Mouse (Mus musculus): Measurements from ENCODE around the gene Ephb2. TPM values are rescaled to one million over a fixed set of nuclear protein-coding genes. Genes with fewer than 3 reads are reported as not detected.

Ephb2 gene
- total RNA-seq, 2 experiments from 2014 or later = 40.5 to 43.9 TPM

DNA sequence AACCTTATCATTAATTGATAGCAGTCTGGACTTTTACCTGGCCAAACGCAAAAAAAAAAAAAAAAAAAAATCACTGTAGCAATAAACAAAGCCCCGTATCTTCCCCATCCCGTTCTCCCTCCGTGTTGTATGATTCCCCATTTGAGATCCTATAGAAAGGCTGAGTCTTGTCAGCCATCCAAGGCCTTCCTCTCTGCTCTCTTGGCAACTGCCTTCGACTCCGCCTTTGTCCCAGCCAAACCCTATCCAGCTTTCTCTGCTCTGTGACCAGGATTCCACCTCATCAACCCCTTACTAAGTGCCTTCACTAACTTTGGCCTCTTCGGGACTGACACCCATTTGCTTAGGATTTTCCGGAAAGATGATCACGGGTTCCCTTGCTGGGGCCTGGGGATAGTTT, 2.2 kb upstream of the Ephb2 start:
- DNase-seq (ENCODE audit: low spot score in 2 of 2) = no peak

DNA sequence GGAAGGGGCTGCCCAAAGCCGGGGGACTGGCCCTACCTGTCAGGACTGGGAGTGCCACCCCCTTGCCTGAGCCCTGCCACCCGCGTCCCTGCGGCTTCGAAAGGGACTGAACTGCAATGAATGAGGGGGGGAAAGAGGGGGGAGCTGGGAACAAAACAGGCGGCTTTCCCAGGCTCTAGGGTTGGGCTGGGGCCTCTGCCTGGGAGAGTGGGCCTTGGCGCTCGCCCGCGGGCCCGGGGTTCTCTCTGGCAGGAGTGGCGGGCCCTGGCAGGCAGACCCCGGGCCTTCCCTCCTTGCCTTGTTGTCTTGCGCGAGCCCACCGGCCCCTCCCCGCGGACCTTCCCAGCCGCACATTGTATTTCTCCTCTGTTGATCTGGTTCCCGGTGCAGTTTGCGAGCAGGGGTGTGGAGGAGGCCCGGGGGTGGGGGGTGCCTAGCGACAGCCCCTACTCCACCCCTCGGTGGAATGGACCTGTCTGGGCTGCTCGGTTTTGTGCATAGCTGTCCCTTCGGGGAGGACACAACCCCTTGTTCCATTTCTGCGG, 671 bp upstream of the Ephb2 start:
- DNase-seq (ENCODE audit: low spot score in 2 of 2) = peak in 1 of 2 experiments; percentile 47

GRCm38 (mm10) chr4:136834815-136835620, 770 bp downstream of the Ephb2 start:
- DNase-seq (ENCODE audit: low spot score in 2 of 2) = peak in 1 of 2 experiments; percentile 48

- DNase-seq (ENCODE audit: low spot score in 2 of 2) = no peak
Observed at GRCm38 (mm10) chr4:136834439-136834814, 1.4 kb downstream of the Ephb2 start.

- no peak for DNase-seq (ENCODE audit: low spot score in 2 of 2)
Observed at GRCm38 (mm10) chr4:136833619-136834351, 2.0 kb downstream of the Ephb2 start.

- no peak for DNase-seq (ENCODE audit: low spot score in 2 of 2)
Observed at GRCm38 (mm10) chr4:136832559-136833232, 3.1 kb downstream of the Ephb2 start.

DNA sequence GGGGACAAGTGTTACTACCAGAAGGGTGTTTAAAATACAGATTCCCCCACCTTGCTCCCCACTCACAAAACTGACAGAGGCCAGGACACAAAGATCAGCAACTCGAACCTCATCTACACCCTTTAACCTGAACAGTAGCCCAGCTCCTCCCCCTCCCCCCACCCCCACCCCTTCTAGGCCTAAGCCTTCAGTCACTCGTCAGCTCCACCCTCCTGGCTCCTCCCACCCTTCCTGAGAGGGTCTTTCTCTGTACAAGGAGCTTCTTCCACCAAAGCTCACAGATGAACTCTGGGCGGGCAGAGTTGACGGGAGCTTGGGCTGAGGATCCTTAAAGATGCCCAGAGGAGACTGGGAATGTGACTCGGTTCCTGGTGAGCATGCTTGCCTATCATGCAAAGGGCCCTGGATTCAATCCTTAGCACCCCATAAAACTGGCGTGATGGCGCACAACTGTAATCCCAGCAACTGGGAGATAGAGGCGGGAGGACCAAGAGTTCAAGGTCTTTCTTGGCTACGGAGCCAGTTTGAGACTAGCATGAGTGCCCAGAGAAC, 5.4 kb downstream of the Ephb2 start:
- no peak for DNase-seq (ENCODE audit: low spot score in 2 of 2)

DNA sequence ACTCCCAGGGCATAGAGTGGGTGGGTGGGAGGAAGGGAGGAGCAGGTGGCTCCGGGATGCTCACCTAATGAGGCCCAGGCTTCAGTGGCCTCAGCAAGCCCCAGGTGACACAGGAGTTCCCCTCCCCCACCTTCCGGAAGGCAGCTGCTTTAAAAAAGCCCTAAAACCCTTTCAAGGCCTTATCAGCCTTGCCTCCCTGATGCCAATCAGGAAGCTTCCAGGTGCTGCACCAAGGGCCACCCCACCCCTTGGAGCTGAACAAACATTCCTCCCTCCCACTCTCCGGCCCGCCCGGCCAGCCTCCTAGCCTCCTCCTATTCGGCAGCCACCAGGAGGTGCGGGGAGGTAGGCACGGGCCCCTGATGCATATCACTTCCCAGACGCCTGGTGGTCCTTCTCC, 6.0 kb downstream of the Ephb2 start:
- DNase-seq (ENCODE audit: low spot score in 2 of 2) = no peak

- no peak for DNase-seq (ENCODE audit: low spot score in 2 of 2)
Observed at GRCm38 (mm10) chr4:136828664-136829569, 6.9 kb downstream of the Ephb2 start.

DNA sequence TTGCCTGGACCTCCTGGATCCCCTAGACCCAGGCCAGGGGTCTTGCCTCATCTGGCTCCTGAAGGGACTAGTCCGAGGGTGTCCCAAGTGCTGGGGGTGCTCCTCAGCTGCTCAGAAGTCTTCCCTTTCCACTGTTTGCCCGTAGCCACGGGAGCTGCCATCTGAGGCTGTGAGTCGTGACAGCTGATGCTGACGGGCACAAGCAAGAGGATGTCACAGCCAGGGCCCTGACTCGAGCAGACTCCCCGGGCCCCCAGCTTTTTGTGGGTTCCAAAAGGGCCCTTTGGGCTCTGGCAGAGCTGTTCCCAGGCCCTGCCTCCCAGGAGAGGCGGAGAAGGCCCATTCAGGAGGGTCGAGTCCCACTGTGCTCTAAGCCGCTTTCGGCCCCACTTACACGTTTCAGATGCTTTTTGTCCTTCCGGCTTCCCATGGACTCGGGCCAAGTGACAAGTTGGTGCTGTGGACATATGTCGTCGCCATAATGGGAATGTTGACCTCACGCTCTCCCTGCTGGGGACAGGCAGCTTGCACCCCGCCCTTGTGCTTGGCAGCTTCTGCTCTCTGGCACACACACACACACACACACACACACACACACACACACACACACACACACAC, 10.7 kb downstream of the Ephb2 start:
- no peak for DNase-seq (ENCODE audit: low spot score in 2 of 2)

GRCm38 (mm10) chr4:136820069-136820522, 15.7 kb downstream of the Ephb2 start:
- DNase-seq (ENCODE audit: low spot score in 2 of 2) = no peak

GRCm38 (mm10) chr4:136816701-136817100, 19.1 kb downstream of the Ephb2 start:
- peak; percentile 66 to 75 for DNase-seq (ENCODE audit: low spot score in 2 of 2)

DNA sequence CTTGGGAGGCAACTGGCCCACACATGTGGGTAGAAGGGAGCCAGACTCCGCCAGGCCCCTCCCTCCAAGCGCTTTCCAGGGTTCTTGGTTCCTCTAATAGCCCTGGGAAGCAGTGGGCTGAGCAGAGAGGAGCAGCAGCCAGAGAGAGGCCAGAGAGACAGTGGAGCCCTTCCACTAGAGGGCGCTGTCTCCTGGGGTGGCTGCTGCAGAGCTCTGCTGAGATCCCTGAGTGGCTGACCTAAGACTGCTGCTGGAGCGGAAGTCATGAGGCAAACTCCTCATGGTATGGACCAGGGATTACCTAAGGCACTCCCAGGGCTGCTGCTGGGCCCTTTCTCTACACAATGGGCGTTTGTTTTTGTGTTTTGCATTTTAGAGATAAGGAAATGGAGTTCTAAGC, 20.4 kb downstream of the Ephb2 start:
- no peak for DNase-seq (ENCODE audit: low spot score in 2 of 2)

DNA sequence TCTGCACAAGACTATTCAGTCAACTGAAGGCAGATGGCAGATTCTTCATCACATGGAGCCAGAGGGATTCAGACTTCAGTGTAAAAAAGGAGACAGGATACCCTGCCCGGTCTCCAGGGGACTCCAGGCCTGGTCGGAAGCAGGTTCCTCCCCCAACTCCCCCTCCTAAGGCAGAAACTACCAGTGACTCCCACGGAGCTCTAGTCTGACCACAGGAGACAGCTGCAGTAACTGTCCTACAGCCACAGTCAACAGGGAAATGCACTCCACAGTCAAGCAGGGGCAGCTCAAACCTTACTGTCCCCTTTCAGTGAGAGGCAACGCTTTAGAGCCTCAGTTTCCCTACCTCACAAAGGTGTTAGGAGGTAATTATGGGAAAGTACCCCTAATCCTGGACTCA, 23.2 kb downstream of the Ephb2 start:
- no peak for DNase-seq (ENCODE audit: low spot score in 2 of 2)

DNA sequence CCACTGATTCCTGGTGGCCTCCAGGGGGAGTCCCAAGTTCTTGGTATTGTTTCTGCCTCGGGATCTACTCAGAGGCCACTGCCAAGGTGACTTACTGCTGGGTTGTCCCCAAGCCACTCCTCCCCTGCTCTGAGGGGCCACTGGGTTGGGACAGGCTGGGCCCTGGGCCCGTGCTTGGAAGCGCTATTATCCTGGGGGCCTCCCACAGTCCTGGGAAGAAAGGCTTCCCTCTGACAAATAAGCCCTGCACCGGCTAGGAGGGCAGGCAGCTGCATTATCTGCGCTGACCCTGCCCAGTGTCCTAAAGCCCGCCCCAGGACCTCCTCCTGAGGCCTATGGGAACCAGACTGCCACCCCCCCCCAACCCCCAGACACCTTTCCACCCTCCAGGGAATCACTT, 24.2 kb downstream of the Ephb2 start:
- no peak for DNase-seq (ENCODE audit: low spot score in 2 of 2)

- DNase-seq (ENCODE audit: low spot score in 2 of 2) = no peak
Observed at GRCm38 (mm10) chr4:136808478-136808877, 27.3 kb downstream of the Ephb2 start.

- DNase-seq (ENCODE audit: low spot score in 2 of 2) = no peak
Observed at GRCm38 (mm10) chr4:136807448-136808009, 28.3 kb downstream of the Ephb2 start.

GRCm38 (mm10) chr4:136806254-136806653, 29.5 kb downstream of the Ephb2 start:
- DNase-seq (ENCODE audit: low spot score in 2 of 2) = no peak

- DNase-seq (ENCODE audit: low spot score in 2 of 2) = no peak
Observed at GRCm38 (mm10) chr4:136804343-136804742, 31.4 kb downstream of the Ephb2 start.
